Mouse (Mus musculus) CH12.LX (cell line): ENCODE data around the gene Myo1d. TPM values are rescaled to one million over a fixed set of nuclear protein-coding genes. Genes with fewer than 3 reads are reported as not detected.

Experiments
- DNase-seq: peaks from one replicate; pipeline ENCODE4 v3.0.0-alpha.2; 2013; ENCODE audit errors: extremely low read depth
- H3K27ac ChIP-seq: 2 replicates; pipeline ENCODE4 v1.5.1; 2012; ENCODE audit warnings: low read depth, mild to moderate bottlenecking, control low read depth, moderate library complexity; ENCODE audit not compliant: insufficient read depth
- H3K27me3 ChIP-seq: replicated peaks from 2 replicates; pipeline ENCODE3; 2012; ENCODE audit warnings: inconsistent platforms
- H3K36me3 ChIP-seq, 2 experiments: replicated peaks in 1 of 2; 2 replicates each; pipeline versions ENCODE3 to v1.6.1; 2012; ENCODE audit warnings: inconsistent platforms in 1 of 2, low read length in 1 of 2, mild to moderate bottlenecking in 1 of 2, mixed read lengths in 1 of 2, moderate library complexity in 1 of 2; ENCODE audit not compliant: control insufficient read depth in 1 of 2, insufficient read depth in 1 of 2
- H3K4me1 ChIP-seq, 2 experiments: 2 replicates each; pipeline ENCODE4 v1.6.1; 2012; ENCODE audit warnings: inconsistent platforms in 1 of 2, moderate library complexity in 1 of 2; ENCODE audit not compliant: insufficient read depth in 2 of 2, control insufficient read depth in 1 of 2
- H3K4me2 ChIP-seq: 2 replicates; pipeline ENCODE4 v1.6.1; 2012; ENCODE audit warnings: low read depth, mild to moderate bottlenecking, control low read depth; ENCODE audit not compliant: poor library complexity, insufficient read depth, severe bottlenecking
- H3K4me3 ChIP-seq, 3 experiments: fragments of 150-350 bp in 1 of 3; sonication (generic) in 1 of 3; replicated peaks in 1 of 3; 2 replicates each; pipeline versions ENCODE3 to v1.5.1; 2011 to 2012; ENCODE audit warnings: low read depth in 2 of 3, low read length in 2 of 3, mild to moderate bottlenecking in 2 of 3, moderate library complexity in 2 of 3, control low read depth in 1 of 3, improper control_type of control experiment in 1 of 3, inconsistent platforms in 1 of 3, mixed read lengths in 1 of 3; ENCODE audit not compliant: poor library complexity in 1 of 3
- H3K79me2 ChIP-seq: replicated peaks from 2 replicates; pipeline ENCODE4 v1.6.1; 2012; ENCODE audit warnings: mild to moderate bottlenecking, moderate library complexity; ENCODE audit not compliant: control insufficient read depth, poor library complexity, insufficient read depth, severe bottlenecking; ENCODE audit errors: extremely low read depth
- H3K9ac ChIP-seq: 2 replicates; pipeline ENCODE4 v1.6.1; 2012; ENCODE audit warnings: low read depth, mild to moderate bottlenecking, control low read depth, moderate library complexity; ENCODE audit not compliant: insufficient read depth
- H3K9me3 ChIP-seq: replicated peaks from 2 replicates; pipeline ENCODE3; 2012; ENCODE audit warnings: low read length, inconsistent platforms, mixed read lengths
- BHLHE40 ChIP-seq: IDR thresholded peaks from 2 replicates; pipeline ENCODE4 v1.6.1; 2011; ENCODE audit warnings: mild to moderate bottlenecking, low read depth, low read length, improper control_type of control experiment
- CHD1 ChIP-seq: IDR thresholded peaks from 2 replicates; pipeline ENCODE4 v1.6.1; 2012; ENCODE audit warnings: low read depth, low read length, improper control_type of control experiment, inconsistent platforms
- E2F4 ChIP-seq: IDR thresholded peaks from 2 replicates; pipeline ENCODE4 v1.6.1; 2011; ENCODE audit warnings: low read depth, low read length, improper control_type of control experiment; ENCODE audit not compliant: insufficient replicate concordance
- ELF1 ChIP-seq: IDR thresholded peaks from 2 replicates; pipeline ENCODE4 v1.6.1; 2014; ENCODE audit warnings: low read depth, mild to moderate bottlenecking, inconsistent platforms, low read length, improper control_type of control experiment
- EP300 ChIP-seq: IDR thresholded peaks from 2 replicates; pipeline ENCODE4 v1.6.1; 2011; ENCODE audit warnings: low read length, improper control_type of control experiment
- GABPA ChIP-seq: IDR thresholded peaks from 2 replicates; pipeline ENCODE4 v1.6.1; 2012; ENCODE audit warnings: low read depth, low read length, improper control_type of control experiment, inconsistent platforms; ENCODE audit not compliant: insufficient replicate concordance
- IRF4 ChIP-seq: IDR thresholded peaks from 2 replicates; pipeline ENCODE4 v1.6.1; 2014; ENCODE audit warnings: low read depth, mild to moderate bottlenecking, inconsistent platforms, low read length, improper control_type of control experiment
- JUN ChIP-seq: IDR thresholded peaks from 2 replicates; pipeline ENCODE4 v1.6.1; 2011; ENCODE audit warnings: low read depth, mild to moderate bottlenecking, low read length, improper control_type of control experiment, moderate library complexity; ENCODE audit not compliant: insufficient read depth
- MAFK ChIP-seq: IDR thresholded peaks from 2 replicates; pipeline ENCODE4 v1.6.1; 2011; ENCODE audit warnings: low read length, improper control_type of control experiment; ENCODE audit not compliant: insufficient replicate concordance
- MAX ChIP-seq: IDR thresholded peaks from 2 replicates; pipeline ENCODE4 v1.6.1; 2011; ENCODE audit warnings: low read length, improper control_type of control experiment
- MAZ ChIP-seq: IDR thresholded peaks from 2 replicates; pipeline ENCODE4 v1.6.1; 2012; ENCODE audit warnings: low read depth, mild to moderate bottlenecking, inconsistent platforms, low read length, improper control_type of control experiment, moderate library complexity
- MEF2A ChIP-seq: IDR thresholded peaks from 2 replicates; pipeline ENCODE4 v1.6.1; 2014; ENCODE audit warnings: low read depth, mild to moderate bottlenecking, inconsistent platforms, low read length, improper control_type of control experiment, borderline replicate concordance
- MXI1 ChIP-seq: IDR thresholded peaks from 2 replicates; pipeline ENCODE4 v1.6.1; 2011; ENCODE audit warnings: mild to moderate bottlenecking, low read depth, low read length, improper control_type of control experiment
- NRF1 ChIP-seq: IDR thresholded peaks from 2 replicates; pipeline ENCODE4 v1.6.1; 2014; ENCODE audit warnings: low read depth, mild to moderate bottlenecking, inconsistent platforms, low read length, improper control_type of control experiment, moderate library complexity
- RAD21 ChIP-seq: IDR thresholded peaks from 2 replicates; pipeline ENCODE4 v1.6.1; 2011; ENCODE audit warnings: low read depth, mild to moderate bottlenecking, low read length, improper control_type of control experiment, moderate library complexity
- RCOR1 ChIP-seq: conservative IDR thresholded peaks from 2 replicates; pipeline ENCODE4 v1.6.1; 2012; ENCODE audit warnings: low read depth, mild to moderate bottlenecking, inconsistent platforms, low read length, improper control_type of control experiment
- SIN3A ChIP-seq: IDR thresholded peaks from 2 replicates; pipeline ENCODE4 v1.6.1; 2012; ENCODE audit warnings: low read length, improper control_type of control experiment, inconsistent platforms
- TCF12 ChIP-seq: IDR thresholded peaks from 2 replicates; pipeline ENCODE4 v1.6.1; 2014; ENCODE audit warnings: low read depth, mild to moderate bottlenecking, inconsistent platforms, low read length, improper control_type of control experiment
- USF1 ChIP-seq: IDR thresholded peaks from 2 replicates; pipeline ENCODE4 v1.6.1; 2014; ENCODE audit warnings: low read depth, mild to moderate bottlenecking, inconsistent platforms, low read length, improper control_type of control experiment
- ZNF384 ChIP-seq: IDR thresholded peaks from 2 replicates; pipeline ENCODE4 v1.6.1; 2012; ENCODE audit warnings: low read depth, low read length, improper control_type of control experiment, inconsistent platforms
- dilution Hi-C: fragments of 300-500 bp; cut with MboI; formaldehyde crosslinking; loops from 2 replicates; pipeline ENCODE4 v1.14.3; 2020; ENCODE audit warnings: low sequenced_read_pairs; ENCODE audit not compliant: extremely low pct_unique_long_range_greater_than_20kb, extremely low pct_ligation_motif_present
- in situ Hi-C: fragments of 300-500 bp; cut with MboI; formaldehyde crosslinking; loops from 3 replicates; pipeline ENCODE4 v1.14.3; 2019; ENCODE audit warnings: low sequenced_read_pairs, low pct_ligation_motif_present, low pct_unique_long_range_greater_than_20kb, mixed read lengths
- polyA plus RNA-seq: library from polyadenylated mRNA; unstranded; fragments of >175 nt; gene quantifications from 2 replicates; pipeline ENCODE4 v1.2.1, GENCODE M21; 2012; ENCODE audit warnings: low read depth; ENCODE audit not compliant: insufficient read length
- total RNA-seq, 2 experiments: library from RNA; depleted of rRNA; stranded (reverse); fragments of 300-350 nt in 1 of 2; fragments of >200 nt in 1 of 2; gene quantifications; 2 replicates each; pipeline ENCODE4 v1.2.3; 2012 to 2014

The Myo1d gene
- total and polyA plus RNA-seq, 3 experiments, result 2.2 to 5.6 (median 2.9) TPM

DNA sequence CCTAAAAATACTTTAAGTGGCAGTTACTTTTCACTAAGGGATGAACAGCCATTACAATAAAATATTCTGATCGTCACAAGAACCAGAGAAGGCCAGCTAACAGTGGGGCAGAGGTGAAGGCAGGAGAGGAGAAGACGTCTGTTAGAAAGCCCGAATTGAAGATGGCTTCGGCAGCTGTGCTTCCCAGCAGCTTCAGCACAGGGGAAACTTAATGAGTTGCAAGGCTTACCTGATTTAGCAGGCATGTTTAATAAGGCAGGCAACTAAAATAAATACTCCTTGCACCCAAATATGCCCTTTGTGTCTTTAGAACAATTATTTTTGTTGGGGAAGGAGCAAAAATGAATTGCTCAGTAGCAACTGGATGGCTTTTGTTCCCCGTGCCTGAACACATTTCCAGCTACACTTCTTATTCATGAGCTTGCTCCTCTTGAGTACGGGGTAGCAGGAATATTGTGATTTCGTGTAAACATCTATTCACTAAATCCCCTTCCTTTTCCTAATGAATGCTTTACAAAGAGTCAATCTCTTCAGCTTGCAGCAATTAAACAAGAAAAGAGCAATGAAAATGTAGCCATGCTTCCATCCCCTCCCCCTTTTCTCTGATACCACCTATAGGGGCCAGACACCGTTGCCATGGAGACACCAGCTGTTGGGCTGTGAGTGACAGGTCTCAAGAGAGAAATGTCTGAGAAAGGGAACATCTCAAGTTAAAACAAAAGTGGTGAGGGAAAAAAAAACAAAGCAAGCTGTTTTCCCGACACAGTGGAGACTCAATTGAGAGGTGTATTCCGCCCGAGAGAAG lies 157.4 kb downstream of the Myo1d start:
- Histone ChIP-seq H3K9me3 (no peaks in the 10 kb centered on the region), H3K9ac (no peak overlapping the region), H3K4me1 (peaks cover 6 to 18% of the 10 kb centered on the region in 2 experiments), H3K4me2 (peak overlapping the region; percentile 70), H3K36me3 (no peaks in the 10 kb centered on the region), H3K4me3 (no peak overlapping the region), H3K27ac (no peak overlapping the region), H3K27me3 (no peaks in the 10 kb centered on the region), H3K79me2 (no peaks in the 10 kb centered on the region)
- TF ChIP-seq E2F4 (no peak), SIN3A (0 out of 2 replicates have a peak, but pooled peaks have one; percentile 2), ZNF384 (peak; percentile 22; the same call in 1 of the 2 replicates), TCF12 (no peak), MAX (no peak), EP300 (no peak), NRF1 (no peak), JUN (no peak), MAFK (no peak), MXI1 (peak; percentile 37; the same call in 1 of the 2 replicates), GABPA (no peak), BHLHE40 (no peak), IRF4 (0 out of 2 replicates have a peak, but pooled peaks have one; percentile 0), MEF2A (no peak), CHD1 (no peak), RAD21 (no peak), USF1 (no peak), RCOR1 (no peak), MAZ (no peak), ELF1 (no peak)
- DNase-seq, result peak; percentile 68
- in situ Hi-C loops (no loop called here), dilution Hi-C loops (no loop called here)
